Mouse (Mus musculus): Measurements from ENCODE around the gene Cyp2j9. TPM values are rescaled to one million over a fixed set of nuclear protein-coding genes. Genes with fewer than 3 reads are reported as not detected.

Cyp2j9 gene
- polyA plus RNA-seq (2015; fragmentation: Nextera tagmentation; extraction: Ambion mirVana), result 3.6 and 4.0 TPM in 2 replicates

DNA sequence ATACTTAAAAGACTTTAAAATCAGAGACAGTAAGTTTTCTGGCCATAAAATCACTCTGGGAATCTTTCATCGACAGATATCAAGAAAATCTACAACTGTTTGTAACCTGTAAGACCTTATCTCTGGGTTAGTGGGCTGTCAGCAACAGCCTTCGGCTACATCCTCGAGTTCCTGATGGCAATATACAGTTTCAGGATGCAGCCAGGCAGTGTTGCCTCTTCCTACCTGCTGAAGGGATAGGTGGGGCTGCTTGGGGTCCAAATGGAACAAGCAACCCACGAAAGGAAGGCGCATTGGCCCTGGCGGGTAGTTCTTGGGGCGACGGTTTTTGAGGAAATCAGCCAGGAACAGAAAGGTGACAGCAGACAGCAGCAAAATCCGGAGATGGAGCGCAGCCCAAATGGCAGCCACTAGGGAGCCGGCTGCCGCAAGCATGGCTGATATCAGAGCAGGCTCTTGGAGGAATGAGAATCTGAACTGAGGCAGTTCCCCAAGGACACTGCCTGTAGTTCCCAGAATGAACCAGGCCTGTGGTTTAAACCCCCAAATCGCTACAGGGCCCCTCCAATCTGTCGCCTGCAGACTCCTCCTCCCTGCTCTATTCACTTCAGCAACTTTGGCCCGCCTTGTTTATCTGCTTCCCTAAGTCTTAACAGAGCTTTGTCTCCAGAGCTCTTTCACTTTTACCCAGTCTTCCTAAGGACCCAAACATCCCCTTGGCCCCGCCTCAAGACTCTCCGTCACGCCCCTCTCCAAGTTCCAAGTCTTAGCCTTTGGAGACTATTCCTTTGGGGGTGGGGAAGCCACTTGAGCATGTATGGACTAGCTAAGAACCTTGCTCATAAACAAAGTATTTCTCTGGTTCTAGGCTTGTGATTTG is at the start of gene Cyp2j9:
TSS of gene Cyp2j9 (minus strand) at position 668 of the 880 bp plus-strand sequence.

DNA sequence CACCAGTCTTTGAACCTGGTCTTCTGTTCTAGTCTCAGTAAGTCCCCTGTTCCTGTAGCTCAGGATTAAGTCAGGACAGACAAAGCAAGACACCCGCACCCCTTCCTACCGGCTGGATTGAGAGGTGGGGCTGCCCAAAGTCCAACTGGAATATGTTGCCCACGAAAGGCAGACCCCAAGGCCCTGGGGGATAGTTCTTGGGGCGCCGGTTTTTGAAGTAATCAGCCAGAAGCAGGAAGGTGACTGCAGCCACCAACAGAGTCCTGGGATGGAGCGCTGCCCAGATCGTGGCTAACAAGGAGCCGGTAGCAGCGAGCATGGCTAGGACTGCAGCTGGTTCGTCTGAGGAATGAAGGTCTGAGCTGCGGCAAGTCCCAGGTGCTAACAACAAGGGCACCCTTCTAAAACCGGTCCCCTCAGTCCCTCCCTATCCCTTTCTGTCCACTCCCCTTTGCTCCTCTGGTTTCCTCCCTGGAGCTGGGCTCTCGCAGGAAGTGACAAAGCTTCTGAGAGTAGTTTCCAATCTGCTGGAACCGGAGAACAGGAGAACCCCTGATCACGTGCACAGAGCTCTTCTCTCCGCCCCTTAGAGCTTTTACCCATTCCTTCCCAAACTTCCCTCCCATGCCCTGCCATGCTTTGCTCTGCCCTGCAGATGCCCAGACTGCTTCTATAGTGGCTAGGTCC is 38.1 kb downstream of the Cyp2j9 start, which contains the start of gene Cyp2j6:
TSS of gene Cyp2j6 (minus strand) at position 529 of the 687 bp plus-strand sequence.

Other genes starting within 250 kb of the Cyp2j9 start
- not detected in 2 replicates for gene Cyp2j11, start 242.9 kb downstream of the Cyp2j9 start, polyA plus RNA-seq (2015; fragmentation: Nextera tagmentation; extraction: Ambion mirVana)
- gene Cyp2j8, start 84.2 kb downstream of the Cyp2j9 start, polyA plus RNA-seq (2015; fragmentation: Nextera tagmentation; extraction: Ambion mirVana), result not detected in 2 replicates
- gene Cyp2j6, start 37.9 kb downstream of the Cyp2j9 start, polyA plus RNA-seq (2015; fragmentation: Nextera tagmentation; extraction: Ambion mirVana), result 8.4 and 10.5 TPM in 2 replicates
- gene Cyp2j5, start 72.6 kb upstream of the Cyp2j9 start, polyA plus RNA-seq (2015; fragmentation: Nextera tagmentation; extraction: Ambion mirVana), result not detected in 2 replicates
- gene Gm12695, start 193.6 kb upstream of the Cyp2j9 start, polyA plus RNA-seq (2015; fragmentation: Nextera tagmentation; extraction: Ambion mirVana), result not detected in 2 replicates